Mouse (Mus musculus): ENCODE measurements around the gene Hist1h2ab. TPM values are rescaled to one million over a fixed set of nuclear protein-coding genes. Genes with fewer than 3 reads are reported as not detected.
A peak's percentile ranks its signal among the peaks of the same experiment; 100 is the strongest.
"Not testable (repeated sequence)": the region's sequence is repeated elsewhere in the genome, so short reads cannot be mapped to it uniquely, and the experiment has no call there.

The Hist1h2ab gene
- polyA plus RNA-seq, 1 experiment: 17.9 TPM

GRCm38 (mm10) chr13:23744421-23745380, 6.2 kb upstream of the Hist1h2ab start:
- Histone ChIP-seq H3K27ac (ENCODE audit: insufficient read depth, low read length) (peak overlapping the region; percentile 95), H3K27me3 (ENCODE audit: control insufficient read depth, insufficient read depth, low read length, poor library complexity, severe bottlenecking) (no peaks in the 10 kb centered on the region), H3K9ac (ENCODE audit: low read depth, poor library complexity, severe bottlenecking) (peak overlapping the region; percentile 91), H3K4me1 (ENCODE audit: control insufficient read depth, insufficient read depth, low read length) (peaks cover 2% of the 10 kb centered on the region), H3K36me3 (ENCODE audit: control insufficient read depth, insufficient read depth, low read length, poor library complexity, severe bottlenecking) (no peaks in the 10 kb centered on the region), H3K4me3 (ENCODE audit: low read depth, low read length) (peak overlapping the region; percentile 71), H3K9me3 (replicated peaks; ENCODE audit: control insufficient read depth, insufficient read depth, low read length, poor library complexity, severe bottlenecking) (no peaks in the 10 kb centered on the region)
- TF ChIP-seq POLR2A (IDR thresholded peaks at IDR 0.05; ENCODE audit: insufficient read depth, low read length): no peak
- TF ChIP-seq EP300 (IDR thresholded peaks at IDR 0.05; ENCODE audit: insufficient read depth, low read depth, low read length): no peak
- TF ChIP-seq CTCF (IDR thresholded peaks at IDR 0.05; ENCODE audit: low read depth, low read length): no peak

- Histone ChIP-seq H3K36me3 (ENCODE audit: control insufficient read depth, insufficient read depth, low read length, poor library complexity, severe bottlenecking) (no peaks in the 10 kb centered on the region), H3K9me3 (replicated peaks; ENCODE audit: control insufficient read depth, insufficient read depth, low read length, poor library complexity, severe bottlenecking) (no peaks in the 10 kb centered on the region), H3K4me1 (ENCODE audit: control insufficient read depth, insufficient read depth, low read length) (peaks cover 2% of the 10 kb centered on the region), H3K27me3 (ENCODE audit: control insufficient read depth, insufficient read depth, low read length, poor library complexity, severe bottlenecking) (no peaks in the 10 kb centered on the region), H3K27ac (ENCODE audit: insufficient read depth, low read length) (peak within 1 kb of the TSS; percentile 99), H3K4me3 (ENCODE audit: low read depth, low read length) (peak within 1 kb of the TSS; percentile 78), H3K9ac (ENCODE audit: low read depth, poor library complexity, severe bottlenecking) (peak within 1 kb of the TSS; percentile 92)
- peak; percentile 92 for TF ChIP-seq POLR2A (IDR thresholded peaks at IDR 0.05; ENCODE audit: insufficient read depth, low read length)
- TF ChIP-seq EP300 (IDR thresholded peaks at IDR 0.05; ENCODE audit: insufficient read depth, low read depth, low read length): no peak
These were observed 5.4 kb upstream of the Hist1h2ab start, which contains the start of gene Hist1h3c for GRCm38 (mm10) chr13:23745381-23746161. Gene Hist1h3c (minus strand): TSS chr13:23745602.

GRCm38 (mm10) chr13:23746201-23747080, 4.5 kb upstream of the Hist1h2ab start, which contains the start of gene Hist1h2bb:
Gene Hist1h2bb (plus strand): TSS chr13:23746734.
- H3K27ac ChIP-seq (ENCODE audit: insufficient read depth, low read length): peak within 1 kb of the TSS; percentile 99
- H3K9me3 ChIP-seq (replicated peaks; ENCODE audit: control insufficient read depth, insufficient read depth, low read length, poor library complexity, severe bottlenecking); H3K36me3 ChIP-seq (ENCODE audit: control insufficient read depth, insufficient read depth, low read length, poor library complexity, severe bottlenecking); H3K4me1 ChIP-seq (ENCODE audit: control insufficient read depth, insufficient read depth, low read length); H3K27me3 ChIP-seq (ENCODE audit: control insufficient read depth, insufficient read depth, low read length, poor library complexity, severe bottlenecking): not testable (repeated sequence)
- peak within 1 kb of the TSS; percentile 92 for H3K9ac ChIP-seq (ENCODE audit: low read depth, poor library complexity, severe bottlenecking)
- TF ChIP-seq POLR2A (IDR thresholded peaks at IDR 0.05; ENCODE audit: insufficient read depth, low read length): peak; percentile 92
- peak within 1 kb of the TSS; percentile 78 for H3K4me3 ChIP-seq (ENCODE audit: low read depth, low read length)

- Histone ChIP-seq H3K4me1 (ENCODE audit: control insufficient read depth, insufficient read depth, low read length) (peaks cover 2% of the 10 kb centered on the region), H3K4me3 (ENCODE audit: low read depth, low read length) (peak overlapping the region; percentile 31), H3K36me3 (ENCODE audit: control insufficient read depth, insufficient read depth, low read length, poor library complexity, severe bottlenecking) (no peaks in the 10 kb centered on the region), H3K9me3 (replicated peaks; ENCODE audit: control insufficient read depth, insufficient read depth, low read length, poor library complexity, severe bottlenecking) (no peaks in the 10 kb centered on the region), H3K27ac (ENCODE audit: insufficient read depth, low read length) (peak overlapping the region; percentile 81), H3K27me3 (ENCODE audit: control insufficient read depth, insufficient read depth, low read length, poor library complexity, severe bottlenecking) (no peaks in the 10 kb centered on the region), H3K9ac (ENCODE audit: low read depth, poor library complexity, severe bottlenecking) (peak overlapping the region; percentile 86)
- TF ChIP-seq EP300 (IDR thresholded peaks at IDR 0.05; ENCODE audit: insufficient read depth, low read depth, low read length): no peak
- no peak for TF ChIP-seq CTCF (IDR thresholded peaks at IDR 0.05; ENCODE audit: low read depth, low read length)
- TF ChIP-seq POLR2A (IDR thresholded peaks at IDR 0.05; ENCODE audit: insufficient read depth, low read length): no peak
These were observed 3.6 kb upstream of the Hist1h2ab start for GRCm38 (mm10) chr13:23747081-23747891.

GRCm38 (mm10) chr13:23747892-23748288, 3.0 kb upstream of the Hist1h2ab start:
- Histone ChIP-seq H3K27me3 (ENCODE audit: control insufficient read depth, insufficient read depth, low read length, poor library complexity, severe bottlenecking) (no peaks in the 10 kb centered on the region), H3K4me3 (ENCODE audit: low read depth, low read length) (no peak overlapping the region)

More at GRCm38 (mm10) chr13:23747892-23748288, 3.0 kb upstream of the Hist1h2ab start:
- Histone ChIP-seq H3K4me1 (ENCODE audit: control insufficient read depth, insufficient read depth, low read length) (peaks cover 2% of the 10 kb centered on the region), H3K9me3 (replicated peaks; ENCODE audit: control insufficient read depth, insufficient read depth, low read length, poor library complexity, severe bottlenecking) (no peaks in the 10 kb centered on the region), H3K36me3 (ENCODE audit: control insufficient read depth, insufficient read depth, low read length, poor library complexity, severe bottlenecking) (no peaks in the 10 kb centered on the region), H3K27ac (ENCODE audit: insufficient read depth, low read length) (peak overlapping the region; percentile 93), H3K9ac (ENCODE audit: low read depth, poor library complexity, severe bottlenecking) (peak overlapping the region; percentile 86)
- TF ChIP-seq EP300 (IDR thresholded peaks at IDR 0.05; ENCODE audit: insufficient read depth, low read depth, low read length): no peak
- no peak for TF ChIP-seq CTCF (IDR thresholded peaks at IDR 0.05; ENCODE audit: low read depth, low read length)
- TF ChIP-seq POLR2A (IDR thresholded peaks at IDR 0.05; ENCODE audit: insufficient read depth, low read length): no peak

Data from ES-Bruce4 (cell line).